Mouse (Mus musculus): ENCODE data around the gene Mrpl47. TPM values are rescaled to one million over a fixed set of nuclear protein-coding genes. Genes with fewer than 3 reads are reported as not detected.
A peak's percentile ranks its signal among the peaks of the same experiment; 100 is the strongest.
"Not testable (repeated sequence)": the region's sequence is repeated elsewhere in the genome, so short reads cannot be mapped to it uniquely, and the experiment has no call there.

Mrpl47 gene
- polyA plus RNA-seq, 1 experiment: 38.7 TPM

DNA sequence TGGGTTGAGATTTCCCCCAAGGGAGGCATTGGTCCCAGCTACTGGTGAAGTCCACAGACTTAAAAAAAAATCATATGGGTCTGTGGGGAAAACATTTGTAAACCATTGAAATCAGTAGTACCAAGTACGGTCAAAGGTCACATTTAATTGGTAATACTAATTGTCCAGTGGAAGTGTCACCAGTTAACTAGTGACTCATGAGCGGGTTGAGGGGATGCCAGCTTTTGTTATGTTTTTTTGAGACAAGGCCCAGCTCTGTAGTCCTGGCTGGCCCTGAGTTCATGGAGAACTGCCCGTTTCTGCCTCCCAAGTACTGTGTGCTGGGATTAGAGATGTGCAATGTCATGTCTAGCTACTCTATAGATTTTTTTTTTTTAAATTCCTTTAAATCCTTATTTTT, 23.7 kb downstream of the Mrpl47 start:
- Histone ChIP-seq H3K4me1 (ENCODE audit: control insufficient read depth, insufficient read depth, low read length) (no peaks in the 10 kb centered on the region), H3K4me3 (replicated peaks; ENCODE audit: control insufficient read depth, low read depth, low read length) (no peak overlapping the region), H3K27ac (ENCODE audit: control insufficient read depth, insufficient read depth, low read depth, low read length, poor library complexity) (no peak overlapping the region)
- 95% methylated on average over 3 of the region's 3 CpGs for WGBS
- TF ChIP-seq POLR2A (IDR thresholded peaks at IDR 0.05; ENCODE audit: borderline replicate concordance, control insufficient read depth, low read depth, low read length) (no peak), CTCF (IDR thresholded peaks at IDR 0.05; ENCODE audit: control insufficient read depth, insufficient read depth, low read length) (no peak)

DNA sequence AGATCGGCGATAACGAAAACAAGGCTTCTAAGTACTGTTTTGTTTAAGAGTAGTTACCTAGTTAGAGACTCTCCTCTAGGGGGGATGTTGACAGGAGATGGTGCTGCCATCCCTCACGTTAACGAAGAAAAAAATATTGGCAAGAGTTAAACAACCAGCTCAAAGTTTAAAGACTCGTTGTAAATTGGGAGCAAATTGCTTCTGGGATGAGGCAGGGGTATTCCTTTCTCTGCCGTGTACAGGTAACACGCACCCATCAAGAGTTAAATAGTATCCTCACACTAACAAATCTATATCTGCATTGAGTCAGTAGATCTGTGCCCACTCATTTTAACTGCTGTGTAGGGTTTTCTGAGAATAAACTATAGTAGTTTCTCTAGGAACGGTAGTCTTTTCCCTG, 28.0 kb downstream of the Mrpl47 start:
- TF ChIP-seq POLR2A (IDR thresholded peaks at IDR 0.05; ENCODE audit: borderline replicate concordance, control insufficient read depth, low read depth, low read length) (no peak), CTCF (IDR thresholded peaks at IDR 0.05; ENCODE audit: control insufficient read depth, insufficient read depth, low read length) (no peak)
- 6% methylated on average over 9 of the region's 9 CpGs for WGBS
- Histone ChIP-seq H3K4me3 (replicated peaks; ENCODE audit: control insufficient read depth, low read depth, low read length) (peak overlapping the region; percentile 95), H3K27ac (ENCODE audit: control insufficient read depth, insufficient read depth, low read depth, low read length, poor library complexity) (peak overlapping the region; percentile 88), H3K4me1 (ENCODE audit: control insufficient read depth, insufficient read depth, low read length) (no peaks in the 10 kb centered on the region)

- WGBS: under 1% methylated on average over 90 of the region's 90 CpGs
- Histone ChIP-seq H3K27ac (ENCODE audit: control insufficient read depth, insufficient read depth, low read depth, low read length, poor library complexity) (peak overlapping the region; percentile 88), H3K4me3 (replicated peaks; ENCODE audit: control insufficient read depth, low read depth, low read length) (peak overlapping the region; percentile 95), H3K4me1 (ENCODE audit: control insufficient read depth, insufficient read depth, low read length) (no peaks in the 10 kb centered on the region)
- peak; percentile 49; the same call in 1 of the 2 replicates for TF ChIP-seq POLR2A (IDR thresholded peaks at IDR 0.05; ENCODE audit: borderline replicate concordance, control insufficient read depth, low read depth, low read length)
- TF ChIP-seq CTCF (IDR thresholded peaks at IDR 0.05; ENCODE audit: control insufficient read depth, insufficient read depth, low read length): no peak
Measured at GRCm38 (mm10) chr3:32708368-32709231, 28.8 kb downstream of the Mrpl47 start.

GRCm38 (mm10) chr3:32708052-32708367, 29.4 kb downstream of the Mrpl47 start:
- TF ChIP-seq POLR2A (IDR thresholded peaks at IDR 0.05; ENCODE audit: borderline replicate concordance, control insufficient read depth, low read depth, low read length): no peak
- TF ChIP-seq CTCF (IDR thresholded peaks at IDR 0.05; ENCODE audit: control insufficient read depth, insufficient read depth, low read length): no peak
- WGBS: 5% methylated on average over 4 of the region's 4 CpGs
- H3K4me3 ChIP-seq (replicated peaks; ENCODE audit: control insufficient read depth, low read depth, low read length): peak overlapping the region; percentile 95
- no peak overlapping the region for H3K27ac ChIP-seq (ENCODE audit: control insufficient read depth, insufficient read depth, low read depth, low read length, poor library complexity)
- no peaks in the 10 kb centered on the region for H3K4me1 ChIP-seq (ENCODE audit: control insufficient read depth, insufficient read depth, low read length)

GRCm38 (mm10) chr3:32705647-32706348, 31.6 kb downstream of the Mrpl47 start, which contains the start of gene Actl6a:
Gene Actl6a, plus strand, starts transcription at chr3:32706298.
- H3K4me1 ChIP-seq (ENCODE audit: control insufficient read depth, insufficient read depth, low read length); H3K27ac ChIP-seq (ENCODE audit: control insufficient read depth, insufficient read depth, low read depth, low read length, poor library complexity); H3K4me3 ChIP-seq (replicated peaks; ENCODE audit: control insufficient read depth, low read depth, low read length): not testable (repeated sequence)
- 83% methylated on average over 9 of the region's 9 CpGs for WGBS

DNA sequence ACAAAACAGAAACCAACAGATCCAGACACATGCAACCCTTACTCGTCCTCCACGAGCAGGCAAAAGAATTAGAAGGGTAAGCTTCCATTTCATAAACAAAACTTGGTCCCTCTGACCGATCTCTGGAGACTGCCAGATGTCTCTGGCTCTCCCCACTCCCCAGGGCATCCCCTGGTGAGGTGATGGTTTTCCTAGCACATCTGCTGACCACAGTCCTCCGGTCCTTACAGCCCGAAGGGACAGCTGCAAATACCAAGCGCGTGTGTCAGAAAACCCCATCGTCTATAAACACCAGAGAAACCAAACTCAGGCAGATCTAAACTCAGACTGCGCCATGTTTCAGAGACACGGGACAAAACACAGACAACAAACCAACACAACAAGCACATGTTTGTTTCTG, 32.8 kb downstream of the Mrpl47 start:
- H3K4me3 ChIP-seq (replicated peaks; ENCODE audit: control insufficient read depth, low read depth, low read length); H3K27ac ChIP-seq (ENCODE audit: control insufficient read depth, insufficient read depth, low read depth, low read length, poor library complexity); H3K4me1 ChIP-seq (ENCODE audit: control insufficient read depth, insufficient read depth, low read length): not testable (repeated sequence)
- WGBS: 89% methylated on average over 10 of the region's 10 CpGs

DNA sequence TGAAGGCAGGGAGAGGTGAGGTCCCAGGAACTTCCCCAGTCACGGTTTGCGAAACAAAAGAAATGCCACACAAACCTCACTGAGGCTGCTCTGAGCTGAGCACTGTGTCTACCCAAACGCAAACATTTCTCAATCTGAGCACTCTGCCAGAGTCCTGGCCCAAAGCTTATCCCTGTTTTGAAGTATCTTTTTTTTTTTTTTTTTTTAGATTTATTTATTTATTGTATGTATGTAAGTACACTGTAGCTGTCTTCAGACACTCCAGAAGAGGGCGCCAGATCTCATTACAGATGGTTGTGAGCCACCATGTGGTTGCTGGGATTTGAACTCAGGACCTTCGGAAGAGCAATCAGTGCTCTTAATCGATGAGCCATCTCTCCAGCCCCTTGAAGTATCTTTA, 33.4 kb downstream of the Mrpl47 start:
- not testable (repeated sequence) for H3K4me3 ChIP-seq (replicated peaks; ENCODE audit: control insufficient read depth, low read depth, low read length); H3K27ac ChIP-seq (ENCODE audit: control insufficient read depth, insufficient read depth, low read depth, low read length, poor library complexity); H3K4me1 ChIP-seq (ENCODE audit: control insufficient read depth, insufficient read depth, low read length)
- WGBS: 78% methylated on average over 6 of the region's 6 CpGs

- H3K4me1 ChIP-seq (ENCODE audit: control insufficient read depth, insufficient read depth, low read length): no peaks in the 10 kb centered on the region
- WGBS: 29% methylated on average over 7 of the region's 7 CpGs
- no peak overlapping the region for H3K4me3 ChIP-seq (replicated peaks; ENCODE audit: control insufficient read depth, low read depth, low read length)
- TF ChIP-seq CTCF (IDR thresholded peaks at IDR 0.05; ENCODE audit: control insufficient read depth, insufficient read depth, low read length): peak; percentile 90
- TF ChIP-seq POLR2A (IDR thresholded peaks at IDR 0.05; ENCODE audit: borderline replicate concordance, control insufficient read depth, low read depth, low read length): no peak
- H3K27ac ChIP-seq (ENCODE audit: control insufficient read depth, insufficient read depth, low read depth, low read length, poor library complexity): no peak overlapping the region
Measured at GRCm38 (mm10) chr3:32698228-32698863, 39.1 kb downstream of the Mrpl47 start.

Data from bone marrow, adult 2 months (tissue).